Mouse (Mus musculus): ENCODE data around the gene Tet2. TPM values are rescaled to one million over a fixed set of nuclear protein-coding genes. Genes with fewer than 3 reads are reported as not detected.

The Tet2 gene
- polyA plus RNA-seq, 1 experiment from 2014 or later, result 28.4 TPM

DNA sequence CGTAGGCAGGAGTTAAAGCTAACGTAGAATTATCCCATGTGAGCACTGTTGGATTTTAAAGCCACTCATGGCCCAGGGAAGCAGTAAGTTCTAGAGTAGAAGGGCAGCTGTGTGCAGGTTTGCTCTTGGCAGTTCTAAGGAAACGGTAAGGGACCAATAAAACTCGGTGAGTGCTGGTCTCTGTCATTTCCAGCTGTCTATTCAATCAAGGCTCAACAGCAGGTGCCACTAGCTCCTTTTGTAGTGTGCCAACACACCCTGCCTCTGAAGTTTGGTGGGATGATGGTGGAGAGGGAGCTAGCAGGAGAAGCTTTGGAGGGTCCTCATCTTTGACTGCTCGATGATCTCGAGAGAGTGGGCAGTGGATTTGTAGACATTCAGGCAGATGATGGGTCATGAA lies 82.5 kb downstream of the Tet2 start:
- Histone ChIP-seq H3K27ac (ENCODE audit: low read depth, low read length) (no peak overlapping the region), H3K4me3 (ENCODE audit: low read depth, low read length) (no peak overlapping the region), H3K4me1 (ENCODE audit: control insufficient read depth, insufficient read depth, low read length) (no peaks in the 10 kb centered on the region), H3K9ac (replicated peaks; ENCODE audit: low read depth, low read length) (no peak overlapping the region), H3K9me3 (ENCODE audit: control insufficient read depth, low read length) (no peaks in the 10 kb centered on the region), H3K27me3 (ENCODE audit: control insufficient read depth, insufficient read depth, low read length) (no peaks in the 10 kb centered on the region), H3K4me2 (ENCODE audit: low read depth, low read length) (no peak overlapping the region), H3K36me3 (ENCODE audit: control insufficient read depth, insufficient read depth, low read length) (peaks cover 15% of the 10 kb centered on the region)
- WGBS, result 70% methylated on average over 6 of the region's 6 CpGs
- ATAC-seq (ENCODE audit: low read depth), result no peak

DNA sequence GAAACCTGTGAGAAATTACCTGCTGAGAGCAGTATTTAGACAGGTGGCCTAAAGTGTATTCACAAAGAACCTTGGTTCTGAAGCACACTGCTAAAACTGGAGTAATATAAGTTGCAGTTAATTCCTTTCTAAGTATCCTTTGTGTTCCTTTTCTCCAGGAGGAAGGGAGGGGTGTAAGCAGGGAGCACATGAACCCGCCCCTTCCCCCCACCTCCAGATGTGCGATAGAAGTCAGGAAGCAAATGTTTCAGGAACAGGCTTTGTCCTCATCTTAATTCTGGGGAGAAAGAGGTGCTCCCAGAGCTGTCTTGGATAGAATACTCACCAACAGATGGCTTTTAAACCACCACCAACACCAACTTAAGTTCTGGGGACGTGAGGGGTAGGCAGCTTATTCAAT lies 82.9 kb downstream of the Tet2 start:
- H3K27ac ChIP-seq (ENCODE audit: low read depth, low read length), result no peak overlapping the region
- H3K4me1 ChIP-seq (ENCODE audit: control insufficient read depth, insufficient read depth, low read length), result no peaks in the 10 kb centered on the region
- no peak overlapping the region for H3K4me3 ChIP-seq (ENCODE audit: low read depth, low read length)
- no peaks in the 10 kb centered on the region for H3K27me3 ChIP-seq (ENCODE audit: control insufficient read depth, insufficient read depth, low read length)
- H3K4me2 ChIP-seq (ENCODE audit: low read depth, low read length), result no peak overlapping the region
- ATAC-seq (ENCODE audit: low read depth), result no peak
- H3K9ac ChIP-seq (replicated peaks; ENCODE audit: low read depth, low read length), result no peak overlapping the region
- no peaks in the 10 kb centered on the region for H3K9me3 ChIP-seq (ENCODE audit: control insufficient read depth, low read length)
- H3K36me3 ChIP-seq (ENCODE audit: control insufficient read depth, insufficient read depth, low read length), result peaks cover 10% of the 10 kb centered on the region
- WGBS, result 72% methylated on average over 3 of the region's 3 CpGs

DNA sequence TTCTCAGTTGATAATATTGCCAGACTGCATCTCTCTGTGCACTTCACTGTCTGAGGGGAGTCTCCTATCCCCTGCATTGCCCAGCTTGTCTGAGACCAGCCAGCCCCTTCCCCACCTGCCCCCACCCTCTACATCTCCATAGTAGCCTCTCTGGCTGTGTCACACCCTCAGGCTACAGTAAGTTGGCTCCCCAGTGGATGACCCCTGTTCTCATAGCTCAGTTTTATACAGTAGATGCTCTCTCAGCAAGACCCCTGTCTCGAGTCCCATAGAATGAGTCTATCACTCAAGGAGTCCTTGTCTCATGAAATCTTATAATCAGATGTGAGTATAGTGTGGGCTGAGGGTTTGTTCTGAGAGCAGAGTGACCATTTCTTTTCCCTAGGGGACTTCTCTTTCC lies 85.8 kb downstream of the Tet2 start:
- Histone ChIP-seq H3K27me3 (ENCODE audit: control insufficient read depth, insufficient read depth, low read length) (no peaks in the 10 kb centered on the region), H3K36me3 (ENCODE audit: control insufficient read depth, insufficient read depth, low read length) (no peaks in the 10 kb centered on the region), H3K4me1 (ENCODE audit: control insufficient read depth, insufficient read depth, low read length) (no peaks in the 10 kb centered on the region), H3K27ac (ENCODE audit: low read depth, low read length) (no peak overlapping the region), H3K4me2 (ENCODE audit: low read depth, low read length) (no peak overlapping the region), H3K9me3 (ENCODE audit: control insufficient read depth, low read length) (no peaks in the 10 kb centered on the region), H3K4me3 (ENCODE audit: low read depth, low read length) (no peak overlapping the region), H3K9ac (replicated peaks; ENCODE audit: low read depth, low read length) (no peak overlapping the region)
- 88% methylated on average over 1 of the region's 1 CpGs for WGBS
- ATAC-seq (ENCODE audit: low read depth), result no peak

DNA sequence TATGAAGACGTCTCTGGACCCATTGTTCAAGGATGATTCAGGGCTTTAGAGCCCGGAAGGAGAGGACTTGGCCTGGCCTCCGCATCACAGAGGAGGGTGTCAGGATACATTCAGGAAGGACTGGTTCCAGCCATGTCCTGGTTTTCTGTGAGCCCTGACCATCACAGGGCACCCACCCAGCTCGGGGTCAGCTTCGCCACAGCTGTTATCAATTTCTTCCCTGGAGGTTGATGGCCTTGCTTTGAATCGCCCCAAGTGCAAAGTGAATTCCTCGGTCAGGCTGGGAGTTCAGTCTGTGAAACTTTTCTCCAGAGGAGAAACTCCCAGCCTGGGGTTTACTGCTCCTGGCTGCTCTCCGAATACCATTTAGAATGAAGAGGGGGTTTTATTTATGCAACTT lies 91.0 kb downstream of the Tet2 start:
- H3K9ac ChIP-seq (replicated peaks; ENCODE audit: low read depth, low read length), result no peak overlapping the region
- ATAC-seq (ENCODE audit: low read depth), result no peak
- H3K4me1 ChIP-seq (ENCODE audit: control insufficient read depth, insufficient read depth, low read length), result no peaks in the 10 kb centered on the region
- H3K9me3 ChIP-seq (ENCODE audit: control insufficient read depth, low read length), result no peaks in the 10 kb centered on the region
- 77% methylated on average over 8 of the region's 8 CpGs for WGBS
- no peak overlapping the region for H3K4me2 ChIP-seq (ENCODE audit: low read depth, low read length)
- no peaks in the 10 kb centered on the region for H3K27me3 ChIP-seq (ENCODE audit: control insufficient read depth, insufficient read depth, low read length)
- H3K36me3 ChIP-seq (ENCODE audit: control insufficient read depth, insufficient read depth, low read length), result no peaks in the 10 kb centered on the region
- H3K4me3 ChIP-seq (ENCODE audit: low read depth, low read length), result no peak overlapping the region
- H3K27ac ChIP-seq (ENCODE audit: low read depth, low read length), result no peak overlapping the region

DNA sequence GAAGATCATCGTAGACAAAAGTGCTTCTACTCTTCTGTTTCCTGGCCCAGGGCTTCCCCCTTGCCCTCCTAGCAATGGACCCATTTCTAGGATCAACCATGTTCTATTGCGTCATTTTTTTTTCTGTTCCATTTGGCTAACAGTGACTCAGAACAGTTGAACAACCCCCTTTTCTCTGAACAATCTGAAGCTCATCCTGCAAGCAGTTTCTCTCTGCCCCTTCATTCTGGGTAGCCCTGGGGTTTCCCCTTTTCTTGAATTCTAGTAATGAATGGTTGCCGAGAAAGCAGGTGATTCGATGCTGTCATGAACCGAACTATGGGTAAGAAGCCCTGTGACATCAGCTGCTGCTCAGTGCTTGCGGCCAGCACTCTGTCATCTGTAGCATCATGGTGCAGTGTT lies 108.0 kb downstream of the Tet2 start:
- Histone ChIP-seq H3K9ac (replicated peaks; ENCODE audit: low read depth, low read length) (no peak overlapping the region), H3K27me3 (ENCODE audit: control insufficient read depth, insufficient read depth, low read length) (no peaks in the 10 kb centered on the region), H3K9me3 (ENCODE audit: control insufficient read depth, low read length) (no peaks in the 10 kb centered on the region), H3K36me3 (ENCODE audit: control insufficient read depth, insufficient read depth, low read length) (no peaks in the 10 kb centered on the region), H3K4me3 (ENCODE audit: low read depth, low read length) (no peak overlapping the region), H3K4me1 (ENCODE audit: control insufficient read depth, insufficient read depth, low read length) (no peaks in the 10 kb centered on the region), H3K27ac (ENCODE audit: low read depth, low read length) (no peak overlapping the region), H3K4me2 (ENCODE audit: low read depth, low read length) (no peak overlapping the region)
- 96% methylated on average over 6 of the region's 6 CpGs for WGBS
- no peak for ATAC-seq (ENCODE audit: low read depth)

DNA sequence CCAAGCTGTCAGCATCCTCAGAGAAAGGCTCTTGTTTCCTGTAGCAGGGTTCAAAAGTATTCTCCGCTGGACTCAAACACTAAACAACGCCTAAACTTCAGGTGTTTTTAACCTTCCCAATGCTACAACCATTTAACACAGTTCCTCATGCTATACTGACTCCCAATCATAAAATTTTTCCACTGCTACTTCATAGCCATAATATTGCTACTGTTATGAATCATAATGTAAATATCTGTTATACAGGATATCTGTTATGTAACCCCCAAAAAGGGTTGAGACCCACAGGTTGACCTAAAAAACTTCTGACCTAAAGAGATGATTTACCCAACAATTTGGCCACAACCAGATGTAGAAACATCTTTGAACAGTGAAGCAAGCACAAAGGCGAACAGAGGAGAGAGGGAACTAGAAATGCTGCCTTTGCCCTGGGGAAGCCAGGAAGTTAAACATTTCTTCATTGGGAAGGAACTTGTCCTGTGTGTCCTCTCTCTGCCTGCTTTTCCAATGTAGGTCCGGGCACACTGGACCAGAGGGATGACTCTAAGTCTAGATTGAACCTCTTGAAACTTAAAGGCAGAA lies 108.6 kb downstream of the Tet2 start:
- no peaks in the 10 kb centered on the region for H3K27me3 ChIP-seq (ENCODE audit: control insufficient read depth, insufficient read depth, low read length)
- no peak overlapping the region for H3K9ac ChIP-seq (replicated peaks; ENCODE audit: low read depth, low read length)
- no peak overlapping the region for H3K4me2 ChIP-seq (ENCODE audit: low read depth, low read length)
- no peak for ATAC-seq (ENCODE audit: low read depth)
- H3K4me1 ChIP-seq (ENCODE audit: control insufficient read depth, insufficient read depth, low read length), result no peaks in the 10 kb centered on the region
- WGBS, result 88% methylated on average over 4 of the region's 4 CpGs
- no peaks in the 10 kb centered on the region for H3K36me3 ChIP-seq (ENCODE audit: control insufficient read depth, insufficient read depth, low read length)
- H3K4me3 ChIP-seq (ENCODE audit: low read depth, low read length), result no peak overlapping the region
- H3K9me3 ChIP-seq (ENCODE audit: control insufficient read depth, low read length), result no peaks in the 10 kb centered on the region
- no peak overlapping the region for H3K27ac ChIP-seq (ENCODE audit: low read depth, low read length)

DNA sequence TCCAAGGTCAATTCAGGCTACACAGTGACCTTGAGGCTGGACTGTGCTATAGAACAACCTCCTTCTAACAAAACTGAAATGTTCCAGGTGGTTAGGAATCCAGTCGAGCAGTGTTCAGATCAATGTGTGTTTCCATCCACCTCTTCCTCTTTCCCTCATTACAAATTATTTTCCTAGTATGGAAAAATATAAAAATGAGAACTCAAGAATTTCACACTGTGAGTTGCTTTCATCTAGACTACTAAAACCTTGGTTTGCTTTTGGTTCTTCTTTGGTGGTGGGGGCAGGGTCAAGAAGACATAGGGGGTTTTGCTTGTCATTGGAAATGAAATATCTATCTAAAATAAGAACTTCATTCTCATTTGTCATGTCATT lies 109.2 kb downstream of the Tet2 start:
- WGBS, result 91% methylated on average over 1 of the region's 1 CpGs
- Histone ChIP-seq H3K4me1 (ENCODE audit: control insufficient read depth, insufficient read depth, low read length) (no peaks in the 10 kb centered on the region), H3K36me3 (ENCODE audit: control insufficient read depth, insufficient read depth, low read length) (no peaks in the 10 kb centered on the region), H3K4me3 (ENCODE audit: low read depth, low read length) (no peak overlapping the region), H3K27ac (ENCODE audit: low read depth, low read length) (no peak overlapping the region), H3K27me3 (ENCODE audit: control insufficient read depth, insufficient read depth, low read length) (no peaks in the 10 kb centered on the region), H3K4me2 (ENCODE audit: low read depth, low read length) (no peak overlapping the region), H3K9me3 (ENCODE audit: control insufficient read depth, low read length) (no peaks in the 10 kb centered on the region), H3K9ac (replicated peaks; ENCODE audit: low read depth, low read length) (no peak overlapping the region)
- no peak for ATAC-seq (ENCODE audit: low read depth)

DNA sequence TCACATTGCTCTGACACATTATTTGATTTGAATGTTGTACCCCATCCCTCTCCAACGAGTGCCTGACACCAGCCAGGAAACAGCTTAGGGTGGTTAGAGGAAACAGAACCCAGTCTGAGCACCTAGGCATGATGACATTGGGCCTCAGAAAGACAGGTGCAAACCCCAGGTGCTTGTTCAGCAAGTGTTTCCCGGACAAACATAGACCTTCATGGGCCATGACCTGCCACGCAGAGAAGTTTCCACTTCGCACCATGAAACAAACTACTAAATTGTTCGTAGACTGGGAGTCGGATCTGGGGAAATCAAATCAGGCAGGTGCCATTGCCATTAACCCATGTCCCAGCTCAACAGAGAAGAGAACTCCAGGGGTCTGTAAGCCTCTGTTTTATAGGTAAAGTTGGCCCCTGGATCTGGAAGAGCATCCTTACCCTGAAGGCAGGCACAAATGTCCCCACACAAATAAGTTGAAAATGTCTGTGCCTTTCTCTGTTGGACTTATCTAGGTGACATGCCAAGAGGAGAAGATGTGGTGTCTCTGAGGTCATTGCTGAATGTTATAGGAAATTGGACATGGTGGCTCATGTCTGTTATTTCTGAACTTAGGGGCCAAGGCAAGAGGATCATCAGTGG lies 109.7 kb downstream of the Tet2 start:
- H3K4me1 ChIP-seq (ENCODE audit: control insufficient read depth, insufficient read depth, low read length), result no peaks in the 10 kb centered on the region
- no peak overlapping the region for H3K27ac ChIP-seq (ENCODE audit: low read depth, low read length)
- H3K9me3 ChIP-seq (ENCODE audit: control insufficient read depth, low read length), result no peaks in the 10 kb centered on the region
- no peak overlapping the region for H3K4me2 ChIP-seq (ENCODE audit: low read depth, low read length)
- H3K9ac ChIP-seq (replicated peaks; ENCODE audit: low read depth, low read length), result no peak overlapping the region
- no peaks in the 10 kb centered on the region for H3K27me3 ChIP-seq (ENCODE audit: control insufficient read depth, insufficient read depth, low read length)
- no peak overlapping the region for H3K4me3 ChIP-seq (ENCODE audit: low read depth, low read length)
- ATAC-seq (ENCODE audit: low read depth), result no peak
- H3K36me3 ChIP-seq (ENCODE audit: control insufficient read depth, insufficient read depth, low read length), result no peaks in the 10 kb centered on the region
- 92% methylated on average over 6 of the region's 6 CpGs for WGBS

DNA sequence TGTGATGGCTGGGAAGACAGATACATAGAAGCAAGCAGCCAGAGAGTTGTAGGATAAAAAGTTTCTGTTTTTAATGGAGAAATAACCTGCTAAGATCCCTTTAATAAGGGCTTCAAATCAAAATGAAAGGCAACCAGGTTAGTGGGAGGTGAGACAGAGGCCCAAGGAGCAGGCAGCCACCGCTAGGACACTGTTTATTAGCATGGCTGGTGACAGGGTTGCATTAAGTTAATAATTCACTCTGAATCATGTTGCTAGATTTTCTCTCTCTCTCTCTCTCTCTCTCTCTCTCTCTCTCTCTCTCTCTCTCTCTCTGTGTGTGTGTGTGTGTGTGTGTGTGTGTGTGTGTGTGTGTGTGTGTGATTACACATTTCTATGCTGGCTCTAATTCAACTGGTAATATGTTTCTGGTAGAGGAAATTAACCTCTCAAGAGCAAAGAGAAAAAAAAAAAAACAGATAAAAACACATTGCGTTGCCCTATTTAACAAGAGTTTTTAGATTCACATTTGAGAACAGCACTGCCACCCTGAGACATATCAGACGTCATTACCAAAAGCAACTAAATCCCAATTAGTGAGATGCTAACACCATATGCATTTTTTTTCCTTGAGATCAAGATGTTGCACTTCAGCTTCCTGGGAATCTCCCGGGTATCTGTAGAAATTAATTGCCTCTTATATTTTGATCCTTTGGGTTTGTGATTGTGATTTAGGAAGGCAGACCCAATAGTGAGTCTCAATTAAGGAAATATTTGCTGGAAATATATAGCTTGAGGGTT lies 115.4 kb downstream of the Tet2 start:
- WGBS, result 66% methylated on average over 4 of the region's 4 CpGs
- no peak overlapping the region for H3K4me3 ChIP-seq (ENCODE audit: low read depth, low read length)
- H3K4me2 ChIP-seq (ENCODE audit: low read depth, low read length), result no peak overlapping the region
- H3K4me1 ChIP-seq (ENCODE audit: control insufficient read depth, insufficient read depth, low read length), result no peaks in the 10 kb centered on the region
- H3K9ac ChIP-seq (replicated peaks; ENCODE audit: low read depth, low read length), result no peak overlapping the region
- no peaks in the 10 kb centered on the region for H3K27me3 ChIP-seq (ENCODE audit: control insufficient read depth, insufficient read depth, low read length)
- no peak overlapping the region for H3K27ac ChIP-seq (ENCODE audit: low read depth, low read length)
- H3K9me3 ChIP-seq (ENCODE audit: control insufficient read depth, low read length), result no peaks in the 10 kb centered on the region
- no peaks in the 10 kb centered on the region for H3K36me3 ChIP-seq (ENCODE audit: control insufficient read depth, insufficient read depth, low read length)
- no peak for ATAC-seq (ENCODE audit: low read depth)

Measured in neural tube, embryonic 14.5 days (tissue).